Mouse (Mus musculus): ENCODE data around the gene Tmpo. TPM values are rescaled to one million over a fixed set of nuclear protein-coding genes. Genes with fewer than 3 reads are reported as not detected.
A peak's percentile ranks its signal among the peaks of the same experiment; 100 is the strongest.
"Not testable (repeated sequence)": the region's sequence is repeated elsewhere in the genome, so short reads cannot be mapped to it uniquely, and the experiment has no call there.

The Tmpo gene
- total RNA-seq, 2 experiments from 2014 or later, result 32.1 to 35.0 TPM

DNA sequence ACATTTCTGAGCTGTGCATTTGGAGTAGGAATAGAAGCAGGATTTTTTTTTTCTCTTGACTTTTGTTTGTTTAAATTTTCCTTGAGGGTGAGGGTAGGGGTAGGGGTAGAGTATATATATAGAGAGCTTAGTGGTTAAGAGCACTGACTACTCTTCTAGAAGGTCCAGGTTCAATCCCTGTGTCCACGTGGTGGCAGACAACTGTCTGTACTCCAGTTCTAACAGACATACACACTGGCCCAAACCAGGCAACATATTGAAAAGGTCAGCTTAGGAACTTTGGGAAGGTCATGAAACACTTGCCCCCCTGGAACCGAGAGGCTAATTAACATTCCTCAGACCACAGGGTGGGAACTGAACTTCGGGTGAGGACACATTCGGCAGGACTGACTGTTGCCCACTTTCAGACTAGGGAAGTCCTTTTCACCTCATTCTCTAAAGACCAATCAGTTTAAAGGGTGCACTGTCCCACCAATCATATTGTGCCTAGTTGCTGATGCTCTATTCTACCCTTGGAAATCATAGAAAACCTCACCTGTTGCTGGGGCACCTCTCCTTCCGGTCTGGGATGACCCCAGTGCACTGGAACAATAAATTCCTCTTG is 7.7 kb upstream of the Tmpo start:
- no peak for DNase-seq (ENCODE audit: low spot score in 2 of 2)
- intact Hi-C loops (cut with DNase I), result loop anchor here (5.0 kb wide), 1 partner anchor 49 kb away; no protein-coding TSS in a partner anchor

- intact Hi-C loops (cut with DNase I), result loop anchor here (2.0 to 5.0 kb wide), 2 partner anchors 17 to 49 kb away; no protein-coding TSS in a partner anchor
- peak; percentile 90 to 94 for DNase-seq (ENCODE audit: low spot score in 2 of 2)
Observed at GRCm38 (mm10) chr10:91187872-91188271, 6.8 kb upstream of the Tmpo start.

- intact Hi-C loops (cut with DNase I), result loop anchor here (2.0 to 5.0 kb wide), 2 partner anchors 17 to 50 kb away; no protein-coding TSS in a partner anchor
- DNase-seq (ENCODE audit: low spot score in 2 of 2), result no peak
Observed at GRCm38 (mm10) chr10:91187349-91187748, 6.2 kb upstream of the Tmpo start.

- intact Hi-C loops (cut with DNase I), result loop anchor here (2.0 to 5.0 kb wide), 2 partner anchors 15 to 52 kb away; no protein-coding TSS in a partner anchor
- DNase-seq (ENCODE audit: low spot score in 2 of 2), result no peak
Observed at GRCm38 (mm10) chr10:91185721-91186120, 4.6 kb upstream of the Tmpo start.

DNA sequence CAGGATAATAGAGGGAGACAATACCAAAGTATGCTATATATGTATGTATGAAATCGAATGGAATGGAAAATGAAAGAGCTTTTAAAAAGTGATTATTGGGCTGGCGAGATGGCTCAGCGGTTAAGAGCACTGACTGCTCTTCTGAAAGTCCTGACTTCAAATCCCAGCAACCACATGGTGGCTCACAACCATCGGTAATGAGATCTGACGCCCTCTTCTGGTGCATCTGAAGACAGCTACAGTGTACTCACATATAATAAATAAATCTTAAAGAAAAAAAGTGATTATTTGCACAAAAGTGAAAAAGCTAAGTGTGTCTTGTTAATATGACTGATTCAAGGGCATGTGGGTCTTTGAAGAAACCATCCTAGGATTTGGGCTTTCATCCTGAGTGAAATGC is 3.8 kb upstream of the Tmpo start:
- intact Hi-C loops (cut with DNase I), result loop anchor here (5.0 kb wide), 1 partner anchor 52 kb away; no protein-coding TSS in a partner anchor
- DNase-seq (ENCODE audit: low spot score in 2 of 2), result not testable (repeated sequence)

GRCm38 (mm10) chr10:91183316-91183715 is 2.2 kb upstream of the Tmpo start:
- intact Hi-C loops (cut with DNase I), result no loop called here
- DNase-seq (ENCODE audit: low spot score in 2 of 2), result no peak

DNA sequence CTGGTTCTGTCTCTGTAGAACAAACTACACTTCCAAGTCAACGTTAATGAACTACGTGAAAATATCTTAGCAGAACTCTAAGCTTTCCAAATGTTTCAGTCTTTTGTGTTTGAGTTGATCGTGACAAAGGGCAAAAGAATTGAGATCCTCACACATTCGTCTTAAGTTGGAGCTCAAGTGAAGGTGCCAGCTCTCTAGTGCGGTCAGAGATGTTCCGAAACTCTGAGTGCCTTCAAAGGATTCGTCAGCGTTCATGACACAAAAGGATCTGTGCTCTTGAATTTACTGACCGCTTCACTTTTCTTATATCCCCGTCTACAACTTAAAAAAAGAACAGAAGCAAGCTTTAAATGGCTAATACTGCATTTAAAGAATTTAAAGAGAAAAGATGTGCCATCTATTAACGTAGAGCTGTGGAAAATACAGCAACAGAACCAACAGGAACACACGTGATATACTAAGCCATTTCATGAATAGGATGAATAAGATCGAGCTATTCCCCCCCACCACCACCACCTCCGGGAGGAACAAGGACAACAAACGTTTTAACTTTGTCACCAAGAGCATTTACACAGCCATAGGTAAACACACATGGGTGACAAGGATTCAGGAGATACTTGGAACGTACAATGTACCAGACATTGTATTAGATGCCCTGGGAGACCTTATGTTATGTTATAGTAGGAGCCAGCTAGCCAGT is 1.3 kb upstream of the Tmpo start:
- DNase-seq (ENCODE audit: low spot score in 2 of 2), result peak in 1 of 2 experiments; percentile 21
- intact Hi-C loops (cut with DNase I), result no loop called here

- DNase-seq (ENCODE audit: low spot score in 2 of 2), result peak; percentile 98
- intact Hi-C loops (cut with DNase I), result no loop called here
Observed at GRCm38 (mm10) chr10:91181461-91182288, 560 bp upstream of the Tmpo start.

DNA sequence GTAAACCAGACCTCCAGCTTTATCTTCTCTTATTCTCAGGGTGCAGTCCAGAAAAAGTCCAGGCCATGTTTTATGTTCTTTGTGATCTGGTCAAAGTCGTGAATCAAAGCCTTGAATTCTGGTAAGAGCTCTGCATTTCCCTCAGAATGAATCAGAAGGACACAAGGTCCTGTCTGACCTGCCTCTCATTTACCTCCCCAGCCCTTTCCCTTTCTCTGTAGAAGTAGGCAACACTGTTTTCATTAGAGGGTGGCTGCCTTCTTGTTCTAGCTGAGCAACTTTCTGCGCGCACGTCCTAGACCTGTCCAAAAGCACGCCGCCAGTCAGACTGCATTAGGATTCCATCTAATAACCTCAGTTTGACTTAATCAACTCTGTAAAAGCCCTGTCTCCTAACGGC is 814 bp downstream of the Tmpo start:
- no peak for DNase-seq (ENCODE audit: low spot score in 2 of 2)
- intact Hi-C loops (cut with DNase I), result no loop called here

DNA sequence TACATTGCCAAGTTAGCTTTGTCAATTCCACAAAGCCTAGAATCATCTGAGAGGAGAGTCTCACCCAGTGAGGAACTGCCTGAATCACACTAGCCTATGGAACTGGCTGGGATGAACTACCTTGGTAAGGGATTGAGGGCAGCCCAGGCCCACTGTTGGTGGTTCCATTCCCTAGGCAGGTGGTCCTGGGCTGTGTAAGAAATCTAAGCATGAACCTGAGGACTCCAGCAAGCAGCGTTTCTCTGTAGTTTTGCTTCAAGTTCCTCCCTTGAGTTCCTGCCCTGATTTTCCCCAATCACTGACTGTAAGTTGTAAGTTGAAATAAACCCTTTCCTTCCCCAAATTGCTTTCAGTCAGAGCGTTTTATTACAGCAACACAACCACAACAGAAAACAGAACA is 1.3 kb downstream of the Tmpo start:
- intact Hi-C loops (cut with DNase I), result no loop called here
- no peak for DNase-seq (ENCODE audit: low spot score in 2 of 2)

DNA sequence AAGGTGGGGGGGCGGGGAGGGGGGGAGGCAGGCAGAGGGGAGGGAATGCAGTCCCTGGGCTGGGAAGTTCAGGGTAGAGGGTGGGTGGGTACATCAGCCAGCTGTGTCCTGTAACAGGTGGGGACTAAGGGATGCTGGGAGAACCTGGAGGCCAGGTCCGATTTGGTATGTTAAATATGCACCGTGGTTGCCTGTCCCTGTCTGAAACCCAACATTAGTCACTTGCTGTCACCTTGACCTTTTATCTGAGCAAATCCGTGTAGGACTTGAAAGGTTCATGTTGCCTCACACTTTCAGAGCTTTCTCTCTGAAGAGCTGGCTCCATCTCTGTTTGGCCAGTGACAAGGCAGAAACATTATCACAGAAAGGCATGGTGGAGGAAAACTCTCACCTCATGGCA is 3.9 kb downstream of the Tmpo start:
- intact Hi-C loops (cut with DNase I), result no loop called here
- DNase-seq (ENCODE audit: low spot score in 2 of 2), result no peak

DNA sequence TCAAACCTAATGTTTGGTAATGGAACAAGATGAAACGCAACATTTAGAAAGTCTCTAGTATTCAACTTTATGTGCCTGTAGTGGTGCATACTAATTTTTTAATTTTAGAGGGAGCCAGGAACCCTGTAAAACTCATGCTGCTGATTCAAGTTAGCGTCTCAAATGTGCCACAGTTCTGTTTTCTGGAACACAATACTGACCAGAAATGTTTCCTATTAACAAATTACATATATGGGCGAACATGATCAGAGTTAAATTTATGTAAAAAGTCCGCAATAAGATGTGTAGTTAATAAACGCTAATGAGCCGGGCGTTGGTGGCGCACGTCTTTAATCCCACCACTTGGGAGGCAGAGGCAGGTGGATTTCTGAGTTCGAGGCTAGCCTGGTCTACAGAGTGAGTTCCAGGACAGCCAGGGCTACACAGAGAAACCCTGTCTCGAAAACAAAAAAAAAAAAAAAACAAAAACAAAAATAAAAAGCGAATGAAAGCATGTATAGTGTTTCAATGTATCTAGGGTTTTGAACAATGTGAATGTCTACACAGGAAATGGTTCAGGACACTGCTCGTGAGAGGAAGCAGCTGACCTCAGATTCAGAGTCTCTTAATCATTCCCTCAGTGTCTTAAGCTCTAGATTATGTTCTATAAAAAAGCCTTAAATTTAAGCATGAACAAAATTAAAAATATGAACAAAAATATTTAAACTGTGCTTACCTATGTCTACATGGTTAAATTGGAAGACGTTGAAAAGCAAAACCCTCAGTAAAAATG is 8.6 kb downstream of the Tmpo start:
- DNase-seq (ENCODE audit: low spot score in 2 of 2), result no peak
- intact Hi-C loops (cut with DNase I), result no loop called here

GRCm38 (mm10) chr10:91171455-91172328 is 9.4 kb downstream of the Tmpo start:
- DNase-seq (ENCODE audit: low spot score in 2 of 2), result peak; percentile 94 to 96
- intact Hi-C loops (cut with DNase I), result loop anchor here (2.0 kb wide), 2 partner anchors 15 to 65 kb away; no protein-coding TSS in a partner anchor

DNA sequence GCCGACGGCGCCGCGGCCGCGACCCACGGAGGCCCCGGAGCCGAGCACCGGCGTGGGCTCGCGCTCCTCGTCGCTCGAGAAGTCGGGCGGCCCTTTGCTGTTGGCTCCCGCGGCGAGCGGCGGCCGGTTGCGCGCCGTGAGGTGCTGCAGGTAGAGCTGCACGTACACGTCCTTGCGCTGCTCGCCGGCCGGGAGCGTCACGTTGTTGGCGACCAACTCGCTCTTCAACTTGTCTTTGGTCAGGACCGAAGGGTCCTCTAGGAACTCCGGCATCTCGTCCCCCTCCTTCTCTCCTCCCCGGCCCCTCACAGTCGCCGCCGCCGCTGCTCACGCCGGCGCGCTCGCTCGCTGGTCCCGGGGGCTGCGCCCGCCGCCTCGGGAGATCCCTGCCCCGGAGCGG is 10.1 kb downstream of the Tmpo start:
- intact Hi-C loops (cut with DNase I), result loop anchor here (2.0 kb wide), 2 partner anchors 16 to 66 kb away; no protein-coding TSS in a partner anchor
- DNase-seq (ENCODE audit: low spot score in 2 of 2), result peak; percentile 39 to 57

DNA sequence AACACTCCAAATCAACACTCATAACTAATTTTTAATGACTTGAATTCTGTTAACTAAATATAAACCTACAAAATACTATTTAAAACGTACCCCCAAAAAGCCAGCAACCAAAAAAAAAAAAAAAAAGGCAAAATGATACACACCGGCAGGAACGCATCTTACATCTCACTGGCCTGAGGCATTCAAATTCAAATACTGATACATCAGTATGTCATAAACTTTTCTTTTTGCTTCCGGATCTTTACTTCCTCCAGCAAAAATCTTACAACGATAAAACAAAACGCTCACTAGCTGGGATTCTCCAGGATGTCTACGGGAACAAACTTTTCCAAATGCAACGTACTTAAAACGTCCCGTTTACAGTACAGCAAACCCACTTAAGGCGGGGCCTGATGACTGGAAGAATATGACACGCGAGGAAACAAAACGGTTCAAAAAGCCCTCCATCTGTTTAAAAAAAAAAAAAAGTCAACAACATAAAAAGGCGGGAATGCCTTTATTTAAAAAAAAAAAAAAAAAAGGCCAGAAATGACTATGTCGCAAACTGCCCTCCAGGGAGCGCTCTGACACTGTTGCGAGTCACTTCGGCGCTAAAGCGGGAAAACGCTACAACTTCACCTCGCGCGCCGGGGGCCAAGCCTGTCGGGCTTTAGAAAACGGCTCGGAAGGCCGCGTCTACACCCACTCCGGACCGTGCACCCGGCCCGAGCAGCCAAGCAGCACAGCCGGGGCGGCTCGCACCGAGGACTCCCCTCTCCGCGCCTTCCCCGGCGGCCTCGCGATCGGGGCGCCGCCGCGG is 10.8 kb downstream of the Tmpo start:
- DNase-seq (ENCODE audit: low spot score in 2 of 2), result peak; percentile 81 to 84
- intact Hi-C loops (cut with DNase I), result loop anchor here (2.0 kb wide), 2 partner anchors 16 to 66 kb away; no protein-coding TSS in a partner anchor

GRCm38 (mm10) chr10:91169414-91170065 is 11.6 kb downstream of the Tmpo start:
- no peak for DNase-seq (ENCODE audit: low spot score in 2 of 2)
- intact Hi-C loops (cut with DNase I), result loop anchor here (2.0 kb wide), 2 partner anchors 17 to 67 kb away; no protein-coding TSS in a partner anchor

DNA sequence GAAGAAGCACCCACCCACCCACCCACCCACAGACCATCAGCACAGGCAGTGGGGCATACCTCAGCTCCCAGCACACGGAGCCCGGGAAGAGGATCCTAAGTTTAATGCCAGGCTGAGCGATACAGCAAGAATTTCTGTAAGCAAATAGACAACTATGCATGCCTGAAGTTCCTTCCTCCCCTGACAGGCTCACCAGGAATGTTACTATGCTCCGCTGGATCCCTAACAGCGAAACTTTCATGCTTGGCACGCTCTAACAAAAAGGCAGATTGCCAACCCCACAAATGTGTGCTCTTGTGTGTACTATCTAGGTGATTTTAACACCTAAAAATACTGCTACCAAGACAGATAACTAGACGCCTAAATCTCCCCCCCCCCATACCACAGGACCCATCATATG is 13.8 kb downstream of the Tmpo start:
- intact Hi-C loops (cut with DNase I), result no loop called here
- DNase-seq (ENCODE audit: low spot score in 2 of 2), result no peak
